Mouse (Mus musculus) cerebellum, adult 9-11 months (tissue): ENCODE data around the gene Atoh8.

ENCODE experiments used
- DNase-seq: peaks from one replicate; pipeline ENCODE4 v3.0.0; 2022

Gene Atoh8

GRCm38 (mm10) chr6:72235098-72235806 lies at the start of gene Atoh8:
Gene Atoh8, minus strand, starts transcription at chr6:72235577.
- DNase-seq = peak; percentile 71

- no peak for DNase-seq
Observed at GRCm38 (mm10) chr6:72283914-72284313, 48.5 kb upstream of the Atoh8 start.

GRCm38 (mm10) chr6:72280410-72280998 lies 45.1 kb upstream of the Atoh8 start:
- no peak for DNase-seq

- no peak for DNase-seq
Observed at GRCm38 (mm10) chr6:72279505-72279904, 44.1 kb upstream of the Atoh8 start.

- DNase-seq = no peak
Observed at GRCm38 (mm10) chr6:72278835-72279234, 43.5 kb upstream of the Atoh8 start.

- no peak for DNase-seq
Observed at GRCm38 (mm10) chr6:72277508-72278166, 42.3 kb upstream of the Atoh8 start.

GRCm38 (mm10) chr6:72276972-72277441 lies 41.6 kb upstream of the Atoh8 start:
- no peak for DNase-seq

GRCm38 (mm10) chr6:72276141-72276540 lies 40.8 kb upstream of the Atoh8 start:
- DNase-seq = no peak

- DNase-seq = no peak
Observed at GRCm38 (mm10) chr6:72275527-72275926, 40.1 kb upstream of the Atoh8 start.

GRCm38 (mm10) chr6:72273153-72273552 lies 37.8 kb upstream of the Atoh8 start:
- DNase-seq = no peak

GRCm38 (mm10) chr6:72272161-72272696 lies 36.9 kb upstream of the Atoh8 start:
- DNase-seq = no peak

GRCm38 (mm10) chr6:72270952-72271519 lies 35.7 kb upstream of the Atoh8 start:
- peak; percentile 89 for DNase-seq

GRCm38 (mm10) chr6:72270258-72270657 lies 34.9 kb upstream of the Atoh8 start:
- DNase-seq = peak; percentile 38

- no peak for DNase-seq
Observed at GRCm38 (mm10) chr6:72268149-72268847, 32.9 kb upstream of the Atoh8 start.

GRCm38 (mm10) chr6:72265664-72266063 lies 30.3 kb upstream of the Atoh8 start:
- DNase-seq = no peak

- DNase-seq = no peak
Observed at GRCm38 (mm10) chr6:72263679-72264265, 28.4 kb upstream of the Atoh8 start.

- DNase-seq = no peak
Observed at GRCm38 (mm10) chr6:72261683-72262320, 26.4 kb upstream of the Atoh8 start.

GRCm38 (mm10) chr6:72260981-72261682 lies 25.8 kb upstream of the Atoh8 start:
- DNase-seq = peak; percentile 83

GRCm38 (mm10) chr6:72259474-72259873 lies 24.1 kb upstream of the Atoh8 start:
- no peak for DNase-seq

- peak; percentile 78 for DNase-seq
Observed at GRCm38 (mm10) chr6:72255294-72255693, 19.9 kb upstream of the Atoh8 start.

GRCm38 (mm10) chr6:72254588-72255075 lies 19.3 kb upstream of the Atoh8 start:
- DNase-seq = no peak
